Mouse (Mus musculus) right cerebral cortex, postnatal 10 days (tissue): ENCODE results near the gene Aox4.

Source experiments
- DNase-seq, 2 experiments: peaks; one replicate each; pipeline ENCODE4 v3.0.0; 2021; ENCODE audit warnings: low spot score in 2 of 2

The Aox4 gene

GRCm38 (mm10) chr1:58210203-58210602 lies at the start of gene Aox4:
TSS of gene Aox4 (plus strand) at chr1:58210397.
- peak; percentile 74 to 78 for DNase-seq

- DNase-seq = no peak
These were observed 40.3 kb upstream of the Aox4 start for GRCm38 (mm10) chr1:58169893-58170292.

DNA sequence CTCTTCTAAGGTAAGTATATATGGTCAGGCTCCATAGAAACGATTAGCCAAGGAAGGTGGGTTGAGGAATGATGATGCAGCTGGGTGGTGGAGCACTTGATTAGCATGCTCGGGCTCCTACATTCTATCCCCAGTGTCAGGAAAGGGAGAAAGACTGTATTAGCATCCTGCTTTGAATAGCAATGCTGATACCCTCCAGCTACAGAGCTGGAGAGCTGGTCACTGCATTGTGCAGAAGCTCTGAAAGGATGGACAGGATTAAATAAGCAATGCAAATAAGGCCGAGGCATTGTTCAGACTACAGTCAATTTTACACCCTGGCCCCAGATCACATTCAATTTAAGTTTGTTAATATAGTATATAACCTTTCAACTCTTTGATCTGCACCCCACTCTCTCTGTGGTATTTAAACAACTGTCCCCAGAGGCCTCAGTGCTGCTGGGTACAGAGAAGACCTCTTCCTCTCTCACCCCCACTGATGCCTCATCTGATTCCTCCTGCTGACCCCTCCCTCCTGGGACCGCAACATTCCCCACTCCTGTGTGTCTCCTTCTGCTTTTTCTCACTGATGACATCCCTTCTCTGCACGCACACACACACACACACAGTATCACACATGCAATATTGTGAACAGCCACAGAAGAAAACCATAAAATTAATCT lies 21.6 kb upstream of the Aox4 start:
- no peak for DNase-seq

DNA sequence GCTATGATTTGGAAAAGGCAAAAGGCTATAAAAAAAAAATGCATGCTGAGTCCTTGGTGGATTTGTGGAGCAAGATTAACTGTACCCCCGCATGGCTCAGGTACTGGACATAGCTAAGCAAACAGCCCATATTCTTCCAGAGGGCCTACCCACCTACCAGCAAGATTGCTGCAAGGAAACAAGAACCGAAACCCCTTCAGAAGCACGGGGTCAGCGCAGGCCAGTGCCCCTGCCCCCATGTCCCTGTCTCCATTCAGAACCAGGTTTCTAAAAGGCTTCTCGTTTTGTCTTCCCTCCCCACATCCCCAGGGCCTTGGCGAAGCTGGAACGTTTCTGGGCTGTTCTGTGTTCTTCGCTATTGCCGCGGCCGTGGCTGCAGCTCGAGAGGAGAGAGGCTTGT lies 15.9 kb upstream of the Aox4 start:
- DNase-seq = no peak

GRCm38 (mm10) chr1:58194988-58195387 lies 15.2 kb upstream of the Aox4 start:
- DNase-seq = no peak

DNA sequence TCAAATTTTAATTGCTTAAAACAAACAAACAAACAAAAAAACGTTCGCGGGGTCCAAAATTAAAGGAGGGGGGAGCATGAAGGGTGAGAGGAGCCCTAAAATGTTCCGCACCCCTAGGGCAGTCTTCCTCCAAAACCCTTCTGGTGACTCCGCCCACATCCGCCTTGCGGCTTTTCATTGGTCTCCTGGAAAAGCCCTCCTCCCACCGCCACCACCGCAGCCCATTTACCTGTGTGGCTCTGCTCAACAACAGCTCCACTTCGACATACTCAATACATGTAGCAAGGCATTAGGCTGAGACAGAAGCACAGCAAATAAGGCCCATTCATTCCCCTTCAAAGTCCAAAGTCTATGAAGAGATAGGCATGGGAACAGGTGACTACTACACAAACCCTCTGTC lies 14.7 kb upstream of the Aox4 start:
- DNase-seq = no peak

GRCm38 (mm10) chr1:58197023-58197422 lies 13.2 kb upstream of the Aox4 start:
- no peak for DNase-seq

DNA sequence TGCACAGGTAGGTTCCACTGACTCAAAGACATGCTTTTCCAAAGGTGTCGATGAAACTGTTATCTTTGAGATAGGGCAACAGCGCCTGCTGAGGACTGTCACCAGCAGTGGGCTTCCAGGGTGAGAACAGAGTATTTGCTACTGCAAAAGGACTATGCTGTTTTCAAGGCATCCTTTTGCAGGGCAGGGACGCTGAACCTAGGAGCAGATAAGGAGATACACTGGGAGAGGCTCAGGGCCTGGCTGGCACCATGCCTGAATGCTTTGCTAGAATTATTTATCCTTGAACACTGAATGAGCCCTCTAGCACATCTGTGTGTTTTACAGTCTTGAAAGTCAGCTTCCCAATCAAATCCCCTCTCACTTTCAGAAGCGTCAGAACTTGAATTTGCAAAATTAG lies 11.8 kb upstream of the Aox4 start:
- no peak for DNase-seq

GRCm38 (mm10) chr1:58212805-58213204 lies 2.6 kb downstream of the Aox4 start:
- DNase-seq = no peak

- DNase-seq = no peak
These were observed 3.6 kb downstream of the Aox4 start for GRCm38 (mm10) chr1:58213838-58214237.

DNA sequence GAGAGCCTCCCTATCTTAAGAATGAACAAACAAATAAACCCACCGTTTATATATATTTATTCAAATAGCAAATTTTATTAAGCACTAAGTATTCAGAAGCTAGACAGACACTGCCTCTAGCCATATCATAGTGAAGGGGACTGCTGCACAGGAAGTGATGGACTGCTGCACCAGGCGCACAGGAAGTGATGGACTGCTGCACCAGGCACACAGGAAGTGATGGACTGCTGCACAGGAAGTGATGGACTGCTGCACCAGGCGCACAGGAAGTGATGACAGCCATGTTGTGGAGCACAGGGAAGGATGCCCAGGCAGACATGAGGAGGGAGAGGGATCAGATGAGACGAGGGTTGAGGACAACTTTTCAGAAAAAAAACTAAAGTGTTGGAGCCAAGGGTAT lies 5.2 kb downstream of the Aox4 start:
- DNase-seq = no peak

GRCm38 (mm10) chr1:58215956-58216532 lies 5.8 kb downstream of the Aox4 start:
- no peak for DNase-seq

DNA sequence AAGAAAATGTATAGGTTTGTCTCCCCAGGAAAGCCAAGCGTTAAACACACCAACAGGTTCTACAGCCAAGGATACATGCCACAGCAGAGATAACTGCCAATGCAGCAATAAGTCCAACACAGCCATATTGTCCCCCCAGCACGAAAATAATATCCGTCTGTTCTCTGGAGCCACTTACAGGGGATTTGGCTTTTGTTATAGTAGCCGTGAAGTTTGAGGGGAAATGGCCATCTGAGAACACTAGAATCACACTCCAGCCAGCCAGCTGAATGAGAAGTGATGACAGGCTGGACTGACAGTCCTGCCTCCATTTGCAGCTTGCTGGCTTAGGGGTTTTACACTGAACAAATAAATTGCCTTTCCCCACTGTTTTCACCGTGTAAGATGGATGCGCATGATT lies 10.9 kb downstream of the Aox4 start:
- DNase-seq = no peak

GRCm38 (mm10) chr1:58221879-58222278 lies 11.7 kb downstream of the Aox4 start:
- DNase-seq = peak; percentile 40 to 49

GRCm38 (mm10) chr1:58228086-58228485 lies 17.9 kb downstream of the Aox4 start:
- no peak for DNase-seq

GRCm38 (mm10) chr1:58228916-58229315 lies 18.7 kb downstream of the Aox4 start:
- no peak for DNase-seq

- DNase-seq = no peak
These were observed 19.6 kb downstream of the Aox4 start for GRCm38 (mm10) chr1:58229774-58230173.

- no peak for DNase-seq
These were observed 20.3 kb downstream of the Aox4 start for GRCm38 (mm10) chr1:58230542-58230941.

- no peak for DNase-seq
These were observed 25.2 kb downstream of the Aox4 start for GRCm38 (mm10) chr1:58235405-58235804.

GRCm38 (mm10) chr1:58237527-58238299 lies 27.5 kb downstream of the Aox4 start:
- DNase-seq = no peak

DNA sequence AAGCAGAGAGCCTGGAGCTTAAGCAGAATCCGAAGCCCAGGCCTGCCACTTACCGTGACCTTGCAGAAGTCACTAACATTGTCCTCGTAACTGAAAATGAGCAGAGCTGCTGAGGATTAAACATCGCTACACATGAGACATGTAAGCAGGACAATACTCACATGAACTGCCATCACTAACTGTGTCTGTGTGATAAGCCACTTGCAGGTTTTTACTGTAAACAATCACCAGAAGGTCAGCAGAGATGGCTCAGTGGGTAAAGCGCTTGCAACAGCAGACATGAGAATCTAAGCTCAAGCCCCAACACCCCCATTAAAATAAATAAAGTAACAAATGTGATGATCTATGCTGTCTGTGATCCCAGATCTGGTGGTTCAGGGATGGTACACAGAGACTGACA lies 28.2 kb downstream of the Aox4 start:
- no peak for DNase-seq

DNA sequence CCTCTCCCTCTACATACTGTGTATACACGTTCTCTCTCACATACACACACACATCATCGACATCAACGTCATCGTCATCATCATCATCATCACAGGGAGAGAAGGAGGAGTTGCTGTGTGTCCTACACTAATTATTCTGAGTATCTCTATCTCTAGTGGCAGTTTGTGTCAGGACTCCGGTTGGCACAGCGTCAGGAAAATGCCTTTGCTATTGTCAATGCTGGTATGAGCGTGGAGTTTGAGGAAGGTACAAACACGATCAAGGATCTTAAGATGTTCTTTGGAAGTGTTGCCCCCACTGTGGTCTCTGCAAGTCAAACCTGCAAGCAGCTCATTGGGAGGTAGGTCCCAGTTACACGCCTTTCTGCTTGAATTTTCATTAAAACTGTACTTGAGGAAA lies 28.8 kb downstream of the Aox4 start:
- DNase-seq = no peak

- DNase-seq = no peak
These were observed 30.1 kb downstream of the Aox4 start for GRCm38 (mm10) chr1:58240347-58240746.
